Mouse (Mus musculus): ENCODE measurements around the gene Robo2. TPM values are rescaled to one million over a fixed set of nuclear protein-coding genes. Genes with fewer than 3 reads are reported as not detected.

Robo2 gene
- total RNA-seq, 2 experiments from 2014 or later, result 91.5 to 104 TPM

- no peak for DNase-seq (ENCODE audit: low spot score in 2 of 2)
Measured at GRCm38 (mm10) chr16:74338969-74339630, 72.5 kb downstream of the Robo2 start.

- DNase-seq (ENCODE audit: low spot score in 2 of 2), result no peak
Measured at GRCm38 (mm10) chr16:74321666-74322371, 89.8 kb downstream of the Robo2 start.

DNA sequence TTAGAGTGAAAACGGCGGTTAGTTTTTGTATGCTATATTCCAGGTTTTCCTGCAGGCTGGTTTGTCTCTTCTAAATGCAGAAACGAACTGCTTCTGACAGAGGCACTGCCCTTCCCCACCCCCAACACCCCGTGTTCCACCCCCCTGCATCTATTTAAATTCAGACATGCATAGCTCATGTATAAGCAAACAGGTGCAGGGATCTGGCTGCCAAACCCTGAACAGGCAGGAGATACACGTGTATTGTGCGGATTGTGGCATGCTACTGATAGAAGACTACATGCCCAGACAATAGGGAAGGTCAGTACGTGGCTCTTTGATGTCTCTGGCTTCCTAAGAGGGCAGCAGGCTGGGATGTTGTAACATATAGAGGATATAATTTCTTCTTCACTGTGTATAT is 95.5 kb downstream of the Robo2 start:
- DNase-seq (ENCODE audit: low spot score in 2 of 2), result no peak

DNA sequence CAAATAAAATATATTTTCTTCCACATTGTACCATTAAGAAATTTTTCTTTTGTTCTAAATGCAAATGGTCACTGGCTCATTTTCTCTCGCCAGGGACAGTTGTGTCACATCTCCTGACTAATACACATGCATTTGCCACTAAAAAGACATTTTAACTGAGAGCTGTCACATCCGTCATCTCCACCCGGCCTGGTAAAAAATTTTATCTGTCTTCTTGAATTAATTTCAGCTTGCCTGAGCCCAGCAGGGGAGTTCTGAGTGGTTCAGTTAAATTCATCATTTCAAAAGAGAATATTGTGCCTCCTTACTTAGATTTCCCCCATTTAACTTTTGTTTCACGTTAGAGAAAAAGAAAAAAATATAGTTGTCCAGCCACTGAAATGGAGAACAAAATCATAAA is 98.4 kb downstream of the Robo2 start:
- no peak for DNase-seq (ENCODE audit: low spot score in 2 of 2)

- DNase-seq (ENCODE audit: low spot score in 2 of 2), result no peak
Measured at GRCm38 (mm10) chr16:74307543-74307887, 104.1 kb downstream of the Robo2 start.

DNA sequence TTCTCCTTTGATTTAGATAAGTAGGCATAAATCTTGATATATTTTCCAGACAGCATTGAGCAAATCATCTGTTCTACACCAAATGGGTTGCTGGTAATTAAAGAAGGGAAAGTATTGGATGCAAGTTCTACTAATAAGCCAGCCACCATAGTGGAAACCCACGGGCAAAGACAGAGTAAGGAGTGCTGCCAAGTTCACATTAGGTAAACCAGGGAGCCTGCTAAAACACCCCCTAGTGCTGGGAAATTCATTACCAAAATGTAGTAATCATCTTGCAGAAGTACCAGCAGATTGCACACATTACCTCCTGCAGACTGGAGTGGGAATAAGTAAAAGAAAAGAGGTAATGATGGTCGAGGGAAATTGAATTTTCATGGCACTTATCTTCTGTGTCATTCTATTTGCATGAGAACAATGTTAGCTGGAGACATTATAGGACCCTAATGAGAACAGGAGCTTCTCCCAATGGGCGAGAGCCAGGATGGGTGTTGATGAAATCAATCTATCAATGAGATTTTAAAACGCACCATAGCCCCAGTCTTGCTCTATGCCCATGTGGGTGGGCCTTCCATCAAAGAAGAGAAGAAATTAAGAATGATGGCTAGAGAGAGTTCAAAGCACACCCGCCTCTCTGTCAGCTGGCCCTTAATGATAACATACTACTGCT is 104.6 kb downstream of the Robo2 start:
- no peak for DNase-seq (ENCODE audit: low spot score in 2 of 2)

DNA sequence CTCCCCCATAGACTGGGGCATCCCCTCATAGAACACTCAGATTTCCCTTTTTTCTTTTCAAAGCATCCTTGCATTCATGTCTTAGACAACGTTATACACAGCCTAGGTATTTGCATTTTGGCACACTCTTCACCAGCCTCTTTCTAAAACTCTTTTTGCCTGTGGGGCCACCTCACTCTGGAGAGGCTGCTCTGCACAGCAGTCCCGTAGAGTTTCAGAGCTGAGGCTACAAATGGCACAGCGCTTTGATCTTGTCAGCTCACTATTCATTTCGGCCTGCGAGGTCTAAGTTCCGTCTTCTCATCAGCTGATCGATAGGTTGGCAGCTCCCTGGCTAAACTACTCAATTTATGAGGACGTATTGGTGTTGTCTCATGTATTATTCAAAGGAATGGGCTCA is 123.7 kb downstream of the Robo2 start:
- no peak for DNase-seq (ENCODE audit: low spot score in 2 of 2)

DNA sequence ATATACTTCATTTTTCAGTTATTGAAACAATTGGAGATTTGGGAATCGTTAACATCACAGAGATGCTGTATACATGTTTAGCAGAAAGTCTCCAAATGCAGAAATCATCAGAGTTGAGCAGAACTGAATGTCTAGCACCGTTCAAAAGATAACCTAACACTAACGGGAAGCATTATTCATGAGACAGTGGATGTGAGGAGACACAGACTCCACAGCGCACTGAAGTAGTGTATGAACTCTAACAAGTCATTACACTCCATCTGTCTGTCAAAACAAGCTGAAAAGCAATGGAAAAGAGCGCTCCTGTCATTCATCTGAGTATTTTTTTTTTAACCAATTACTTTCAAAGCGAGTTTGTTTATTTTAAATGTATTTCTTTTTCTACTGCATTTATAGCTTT is 129.1 kb downstream of the Robo2 start:
- no peak for DNase-seq (ENCODE audit: low spot score in 2 of 2)

- no peak for DNase-seq (ENCODE audit: low spot score in 2 of 2)
Measured at GRCm38 (mm10) chr16:74276855-74277573, 134.6 kb downstream of the Robo2 start.

DNA sequence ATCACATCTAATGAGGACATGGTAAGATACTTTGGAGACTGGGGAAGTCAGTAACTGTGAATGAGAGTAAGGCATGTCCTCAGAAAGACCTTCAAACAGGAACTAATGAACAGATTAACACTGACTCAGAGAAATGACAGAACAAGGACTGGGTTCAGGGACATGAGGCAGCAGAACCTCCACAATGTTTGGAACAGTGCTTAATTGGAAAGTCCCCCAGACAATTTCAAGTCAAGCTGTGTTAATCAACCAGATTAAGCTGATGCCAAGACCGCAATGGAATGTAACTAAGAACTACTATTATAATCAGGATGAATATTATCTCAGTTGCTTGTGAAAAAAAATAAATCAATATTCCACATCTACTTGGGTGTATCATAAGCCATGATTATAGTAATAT is 137.0 kb downstream of the Robo2 start:
- peak in 1 of 2 experiments; percentile 20 for DNase-seq (ENCODE audit: low spot score in 2 of 2)

- no peak for DNase-seq (ENCODE audit: low spot score in 2 of 2)
Measured at GRCm38 (mm10) chr16:74272993-74273392, 138.6 kb downstream of the Robo2 start.

DNA sequence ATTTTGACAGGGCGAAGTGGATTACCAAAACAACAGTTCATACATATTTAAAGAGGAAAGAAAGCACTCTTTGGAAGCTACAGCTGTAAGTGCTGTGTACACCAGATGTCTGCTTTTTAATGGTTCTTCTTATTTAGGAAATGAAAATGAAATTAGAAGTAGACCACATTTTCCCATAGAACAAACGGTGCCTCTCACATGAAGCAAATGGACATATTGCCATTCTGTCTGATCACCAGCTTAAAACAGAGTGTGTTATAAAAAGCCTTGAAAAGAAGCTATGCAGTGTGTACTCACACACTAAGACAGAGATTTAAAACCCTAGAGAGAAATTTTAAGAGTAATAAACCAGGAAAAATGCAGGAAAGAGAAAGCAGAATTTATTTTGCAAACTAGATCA is 153.4 kb downstream of the Robo2 start:
- DNase-seq (ENCODE audit: low spot score in 2 of 2), result peak in 1 of 2 experiments; percentile 56

DNA sequence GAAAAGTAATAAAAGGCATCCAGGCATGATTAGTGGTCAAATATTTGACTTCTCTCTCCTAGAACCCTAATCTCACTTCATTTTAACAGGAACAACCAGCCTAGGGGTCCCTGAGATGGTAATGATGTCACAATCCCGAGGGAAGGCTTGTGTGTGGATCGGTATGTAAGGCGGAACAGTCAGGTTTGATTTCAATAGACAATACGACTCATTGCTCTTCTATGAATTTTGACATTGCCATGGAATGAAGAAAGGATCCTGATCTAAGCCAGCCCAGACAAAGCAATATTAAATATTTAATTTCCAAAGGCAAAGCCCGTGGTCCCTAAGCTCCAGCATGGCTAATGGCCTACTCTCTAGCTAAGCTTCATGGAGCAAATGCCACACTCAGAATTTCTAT is 167.2 kb downstream of the Robo2 start:
- no peak for DNase-seq (ENCODE audit: low spot score in 2 of 2)

DNA sequence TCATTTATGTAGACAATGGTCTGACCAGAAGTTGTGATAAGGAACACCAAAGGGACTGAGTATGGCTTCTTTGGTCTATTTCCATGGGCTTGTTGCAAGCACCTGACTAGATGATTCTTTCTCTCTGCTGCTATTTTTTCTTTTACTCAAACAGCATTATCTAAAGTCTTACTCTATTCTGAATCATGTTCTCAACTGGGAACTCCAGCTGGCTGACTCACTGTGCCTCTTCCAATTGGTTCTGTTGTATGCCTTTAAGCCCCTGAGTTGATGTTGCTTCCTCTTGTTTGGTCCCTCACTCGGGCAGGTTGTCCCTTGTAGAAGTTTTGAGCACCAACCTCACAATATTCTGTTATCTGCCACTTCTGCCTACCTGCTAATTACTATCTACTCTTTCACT is 170.1 kb downstream of the Robo2 start:
- no peak for DNase-seq (ENCODE audit: low spot score in 2 of 2)

DNA sequence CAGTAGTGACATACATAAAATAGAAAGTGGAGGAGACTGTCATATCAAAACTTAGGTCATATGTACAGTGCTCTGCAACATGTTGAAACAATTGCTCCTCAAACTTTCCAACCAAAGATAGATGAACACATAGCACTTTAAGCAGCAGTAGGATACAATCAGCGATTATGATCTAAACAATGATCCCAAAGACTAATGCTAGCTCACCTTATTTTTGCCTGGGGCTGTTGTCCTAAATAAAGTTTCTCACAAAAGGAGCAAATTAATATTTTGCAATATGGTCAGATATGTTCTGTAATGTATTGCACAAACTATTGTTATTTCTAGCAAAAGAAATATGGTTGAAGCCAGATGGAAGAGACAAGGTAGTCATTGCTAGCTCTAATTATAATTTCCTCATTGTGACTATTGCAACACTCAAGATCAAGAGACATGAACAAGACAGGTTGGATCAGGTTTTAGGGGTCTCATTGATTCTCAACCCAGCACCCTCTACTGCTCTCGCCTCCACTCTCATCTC is 174.2 kb downstream of the Robo2 start:
- no peak for DNase-seq (ENCODE audit: low spot score in 2 of 2)

DNA sequence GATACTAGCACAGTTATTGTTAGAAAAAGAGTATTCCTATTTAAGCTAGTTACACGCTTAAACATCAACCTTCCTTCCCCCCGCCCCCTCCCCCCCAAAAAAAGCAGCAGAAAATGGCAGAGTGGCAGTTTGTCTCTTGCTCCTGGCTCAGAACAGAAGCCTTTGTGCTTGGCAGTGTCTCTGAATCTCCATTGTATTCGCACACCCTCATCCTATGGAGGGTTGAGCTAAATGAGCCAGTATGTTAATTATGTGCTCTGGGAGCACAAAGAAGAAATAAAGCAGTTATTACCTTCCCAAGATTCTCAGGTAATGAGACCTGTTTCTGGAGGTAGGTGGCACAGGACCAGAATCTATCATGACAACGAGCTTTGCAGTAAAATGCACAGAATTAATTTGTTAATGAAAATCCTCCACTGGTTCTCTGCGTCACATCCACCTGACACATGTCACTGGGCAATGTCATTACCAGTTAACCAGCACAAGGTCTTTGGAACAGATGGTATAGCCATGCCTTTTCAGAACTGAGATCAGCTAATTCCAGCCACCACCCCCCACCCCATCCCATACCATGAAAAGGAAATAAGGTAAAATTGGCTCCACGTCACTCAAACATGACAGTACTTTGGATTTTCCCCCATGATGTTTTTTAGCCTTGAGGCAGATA is 177.1 kb downstream of the Robo2 start:
- DNase-seq (ENCODE audit: low spot score in 2 of 2), result no peak

DNA sequence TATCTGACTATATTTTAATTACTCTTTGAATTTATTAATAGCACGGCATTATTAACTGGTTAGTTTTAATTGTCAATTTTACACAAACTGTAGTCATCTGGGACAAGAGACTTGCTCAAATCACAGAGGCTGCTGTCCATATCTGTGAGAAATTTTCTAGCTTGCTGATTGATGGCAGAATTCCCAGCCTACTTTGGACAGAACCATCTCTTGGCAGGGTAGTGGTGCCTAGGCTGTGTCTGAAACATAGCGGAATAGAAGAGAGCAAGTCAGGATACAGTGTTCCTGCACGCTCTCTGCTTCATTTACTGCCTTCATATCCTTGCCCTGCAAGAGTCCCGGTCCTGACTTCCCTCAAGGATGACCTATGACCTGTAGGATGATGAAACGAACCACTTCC is 178.0 kb downstream of the Robo2 start:
- DNase-seq (ENCODE audit: low spot score in 2 of 2), result peak in 1 of 2 experiments; percentile 23

- no peak for DNase-seq (ENCODE audit: low spot score in 2 of 2)
Measured at GRCm38 (mm10) chr16:74227285-74227684, 184.3 kb downstream of the Robo2 start.

GRCm38 (mm10) chr16:74225423-74226272 is 186.0 kb downstream of the Robo2 start:
- DNase-seq (ENCODE audit: low spot score in 2 of 2), result peak in 1 of 2 experiments; percentile 7

GRCm38 (mm10) chr16:74222501-74222900 is 189.1 kb downstream of the Robo2 start:
- DNase-seq (ENCODE audit: low spot score in 2 of 2), result no peak
